Mouse (Mus musculus) adrenal gland, postnatal 36 days (tissue): Measurements from ENCODE around the gene Ssh2. TPM values are rescaled to one million over a fixed set of nuclear protein-coding genes. Genes with fewer than 3 reads are reported as not detected.

Experiments used
- DNase-seq, 2 experiments: peaks; one replicate each; pipeline ENCODE4 v3.0.0; 2021; ENCODE audit warnings: mixed read lengths in 1 of 2
- total RNA-seq, 2 experiments: library from RNA; stranded (reverse); gene quantifications; 2 replicates each; pipeline ENCODE4 v1.2.3; 2021

Gene Ssh2
- total RNA-seq, 2 experiments from 2014 or later, result 16.8 to 27.1 TPM

DNA sequence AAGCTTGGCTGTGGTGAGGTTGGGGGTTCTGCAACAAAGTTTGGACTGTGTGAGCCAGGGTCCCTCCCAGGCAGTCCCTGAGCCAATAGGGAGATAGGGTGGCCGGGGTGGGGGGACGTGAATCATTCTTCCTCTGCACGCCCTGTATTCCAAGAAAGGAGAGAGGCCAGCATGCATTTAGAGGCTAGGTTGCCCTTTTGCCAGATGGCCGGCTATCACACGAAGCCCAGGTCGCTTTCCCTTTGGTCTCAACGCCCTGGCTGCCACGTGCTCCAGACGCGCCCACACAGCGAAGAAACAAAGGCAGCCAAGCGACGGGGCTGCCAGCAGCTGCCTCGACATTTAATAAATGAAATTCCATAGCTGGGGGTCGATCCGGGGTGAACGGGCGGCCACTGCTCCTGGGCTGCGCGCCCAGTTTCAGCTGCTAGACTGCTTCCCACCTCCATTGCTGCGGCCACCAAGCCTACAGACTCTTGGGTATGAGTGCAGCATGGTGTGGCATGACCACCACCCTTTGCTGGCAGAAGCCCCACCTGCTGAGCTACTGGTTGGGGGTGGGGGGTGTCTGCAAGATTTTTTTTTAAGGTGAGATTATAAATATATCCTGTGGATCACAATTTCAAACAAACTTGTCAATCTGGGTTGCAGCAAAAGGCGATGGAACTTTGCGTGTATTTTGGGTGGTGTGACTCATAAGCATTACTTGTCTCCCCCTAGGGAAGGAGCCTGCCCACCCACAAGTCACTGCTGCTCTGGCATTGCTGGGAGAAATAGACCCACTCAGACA is 275.6 kb downstream of the Ssh2 start:
- DNase-seq, result peak; percentile 70

DNA sequence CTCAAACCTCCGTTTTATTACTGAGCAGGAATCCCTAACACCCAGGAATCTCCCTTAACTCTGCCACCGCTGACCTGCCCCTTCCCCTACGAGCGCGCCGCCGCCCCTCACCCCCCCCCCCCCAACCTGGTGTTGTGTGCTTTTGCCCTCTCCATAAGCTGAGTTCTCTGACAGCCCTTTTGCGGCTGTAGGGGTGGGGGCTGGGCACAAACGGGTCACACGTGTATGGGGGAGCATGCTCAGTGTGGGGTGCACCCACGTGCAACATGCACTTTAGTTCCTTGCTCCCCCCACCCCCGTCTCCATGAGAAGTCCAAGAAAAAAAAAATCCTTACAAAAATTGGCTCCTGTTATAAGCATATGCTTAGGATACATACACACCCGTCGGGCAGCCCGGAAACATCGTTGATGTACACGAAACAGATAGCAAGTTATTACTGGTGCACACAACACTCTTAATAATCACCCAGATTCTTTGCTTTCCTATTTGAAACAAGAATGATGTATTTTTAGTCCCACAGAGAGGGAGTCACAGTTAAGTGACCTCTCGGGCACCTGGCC is 276.3 kb downstream of the Ssh2 start:
- DNase-seq, result peak in 1 of 2 experiments; percentile 55

DNA sequence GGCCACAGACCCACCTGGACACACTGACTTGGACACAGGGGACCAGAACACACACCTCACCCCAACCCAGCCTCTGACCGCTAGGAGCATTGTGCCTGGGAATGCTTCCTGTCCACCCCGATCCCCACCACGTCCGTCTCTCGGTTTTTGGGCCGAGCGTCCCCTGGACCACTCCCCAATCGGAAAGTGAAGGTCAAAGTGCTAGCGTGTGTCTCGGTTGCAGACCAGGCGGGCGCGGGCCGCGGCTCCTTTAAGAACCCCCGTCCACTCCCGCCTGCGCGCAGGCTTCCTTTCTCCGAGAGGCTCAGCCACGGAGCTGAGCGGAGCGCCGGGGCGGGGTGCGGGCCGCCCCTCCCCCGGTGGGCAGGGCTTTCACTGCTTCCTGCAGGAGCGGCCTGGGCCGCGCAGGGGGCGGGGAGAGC is 276.8 kb downstream of the Ssh2 start:
- DNase-seq, result peak; percentile 97 to 99

DNA sequence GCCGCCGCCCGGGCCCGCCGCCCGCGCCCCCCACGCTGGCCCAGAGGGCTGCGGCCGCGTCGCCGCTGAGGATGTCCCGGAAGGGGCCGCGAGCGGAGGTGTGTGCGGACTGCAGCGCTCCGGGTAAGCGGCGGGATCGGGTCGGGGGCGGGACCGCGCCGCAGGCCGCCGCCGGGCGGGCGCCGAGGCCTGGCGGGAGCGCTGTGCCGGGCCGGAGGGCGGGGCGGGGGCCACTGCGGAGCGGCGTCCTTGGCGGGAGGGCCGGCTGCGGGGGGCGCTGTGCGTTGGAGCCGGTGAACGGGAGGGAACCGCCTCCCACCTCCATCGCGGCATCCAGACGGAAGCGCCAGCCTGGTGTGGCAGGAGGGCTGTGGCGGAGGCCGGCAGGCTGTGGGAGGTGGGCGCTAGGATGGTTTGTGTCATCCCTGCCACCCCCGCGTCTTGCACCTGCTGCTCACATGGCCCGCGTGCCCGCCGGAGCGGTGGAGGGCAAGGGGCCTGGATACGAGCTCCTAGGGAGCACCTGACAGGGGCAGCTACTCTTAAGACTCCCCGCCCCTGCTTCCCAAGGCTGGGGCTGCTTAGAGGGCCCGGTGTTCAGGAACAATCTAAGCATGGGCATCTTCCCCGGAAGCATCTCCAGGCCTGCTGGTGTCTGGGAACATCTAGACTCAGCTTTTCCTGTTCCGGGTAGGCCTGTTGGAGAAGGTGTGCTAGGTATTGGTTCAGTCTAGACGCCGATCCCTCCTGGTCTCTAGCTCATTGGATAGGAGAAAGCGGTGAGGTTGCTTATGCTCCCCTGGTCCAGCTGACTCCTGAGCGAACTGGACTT is 277.6 kb downstream of the Ssh2 start, which contains the start of gene Git1:
TSS of gene Git1 (plus strand) at position 51 of the 832 bp plus-strand sequence.
- peak; percentile 68 to 82 for DNase-seq

DNA sequence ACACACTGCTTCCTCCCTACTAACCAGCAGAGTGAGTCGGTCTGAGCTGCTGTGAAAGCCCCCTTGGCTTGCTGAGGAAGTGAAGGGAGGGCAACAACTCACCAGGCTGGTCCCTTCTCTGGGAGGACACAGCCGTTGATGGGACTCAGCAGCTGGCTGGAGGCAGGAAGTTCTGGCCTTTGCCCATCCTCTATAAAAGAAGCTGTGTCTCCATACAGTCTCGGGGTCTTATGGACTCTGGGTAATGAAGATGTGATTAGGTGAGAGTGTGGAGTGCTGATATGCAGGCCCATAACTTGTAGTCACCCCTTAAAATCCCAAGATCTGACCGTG is 278.2 kb downstream of the Ssh2 start:
- no peak for DNase-seq

DNA sequence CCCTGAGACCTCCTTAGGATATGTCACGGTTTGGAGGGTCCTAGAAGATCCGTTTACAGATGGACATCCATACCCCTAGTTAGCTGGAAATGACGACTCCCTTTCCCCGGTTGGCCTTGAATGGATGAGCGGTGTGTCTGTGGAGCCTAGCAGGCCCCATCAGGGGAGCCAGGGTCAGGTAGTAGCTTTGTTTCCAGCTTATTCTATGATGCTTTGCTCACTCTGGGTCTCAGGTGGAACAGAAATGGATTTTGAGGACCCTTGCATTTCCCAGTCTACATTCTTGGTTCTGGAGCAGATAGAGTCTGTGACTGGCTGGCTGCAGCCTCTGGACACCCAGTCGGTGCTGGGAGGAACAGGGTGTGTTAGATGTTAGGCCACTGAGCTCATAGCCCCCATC is 278.7 kb downstream of the Ssh2 start:
- no peak for DNase-seq

DNA sequence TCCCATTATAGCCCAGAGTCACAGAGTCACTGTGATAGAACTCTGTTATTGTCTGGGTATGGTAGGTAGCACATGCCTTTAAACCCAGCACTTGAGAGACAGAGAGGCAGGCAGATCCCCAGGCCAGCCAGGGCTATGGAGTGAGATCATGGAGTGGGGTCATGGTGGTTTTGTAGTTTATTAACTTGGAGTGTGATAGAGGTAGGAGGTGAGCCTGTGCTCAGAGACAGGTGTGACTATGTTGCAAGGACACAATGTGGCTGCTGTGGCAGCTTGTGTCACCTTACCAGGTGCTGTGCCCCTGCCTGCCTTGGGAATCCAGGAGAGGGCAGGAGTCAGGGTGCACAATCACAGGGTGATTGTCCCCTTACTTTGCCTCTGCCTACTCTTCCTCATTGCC is 279.4 kb downstream of the Ssh2 start:
- no peak for DNase-seq

DNA sequence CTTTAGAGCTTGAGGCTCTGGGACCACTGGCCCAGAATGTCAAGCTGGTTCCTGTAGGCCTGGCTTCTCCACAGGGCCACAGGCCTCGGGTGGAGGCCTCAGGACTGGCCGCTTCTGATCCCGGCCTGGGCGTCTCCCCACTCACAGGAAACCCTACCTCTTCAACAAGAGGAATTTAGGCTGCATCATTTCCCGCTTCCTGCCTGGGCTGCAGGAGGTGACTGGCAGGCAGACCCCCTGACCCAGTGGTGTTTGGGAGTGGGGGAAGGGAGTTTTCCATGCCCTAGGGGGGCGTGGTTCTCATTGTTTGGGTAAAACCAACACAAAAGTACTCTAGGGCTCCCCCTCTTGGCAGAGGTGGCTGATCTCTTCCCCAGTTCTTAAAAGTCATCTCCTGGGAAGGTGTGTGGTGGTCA is 281.3 kb downstream of the Ssh2 start:
- peak; percentile 67 to 82 for DNase-seq

DNA sequence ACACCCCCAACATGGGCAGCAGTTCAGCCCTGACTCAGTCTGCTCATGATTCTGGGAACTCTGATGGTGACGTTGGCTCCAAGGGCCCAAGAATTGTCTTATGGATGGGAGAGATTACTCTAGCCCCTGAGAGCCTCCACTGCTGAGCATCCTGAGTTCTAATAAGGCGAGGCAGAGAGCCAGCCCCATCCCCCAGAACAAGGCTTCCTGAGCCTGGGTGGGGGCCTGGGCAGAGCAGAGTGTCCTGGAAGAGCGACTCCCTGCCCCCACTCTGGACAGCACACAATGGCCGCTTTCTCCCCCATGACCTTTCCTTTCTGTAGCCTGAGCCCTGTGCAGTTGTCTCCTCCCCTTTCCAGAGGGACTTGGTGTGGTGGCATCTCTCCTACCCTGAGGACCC is 281.8 kb downstream of the Ssh2 start:
- DNase-seq, result no peak

DNA sequence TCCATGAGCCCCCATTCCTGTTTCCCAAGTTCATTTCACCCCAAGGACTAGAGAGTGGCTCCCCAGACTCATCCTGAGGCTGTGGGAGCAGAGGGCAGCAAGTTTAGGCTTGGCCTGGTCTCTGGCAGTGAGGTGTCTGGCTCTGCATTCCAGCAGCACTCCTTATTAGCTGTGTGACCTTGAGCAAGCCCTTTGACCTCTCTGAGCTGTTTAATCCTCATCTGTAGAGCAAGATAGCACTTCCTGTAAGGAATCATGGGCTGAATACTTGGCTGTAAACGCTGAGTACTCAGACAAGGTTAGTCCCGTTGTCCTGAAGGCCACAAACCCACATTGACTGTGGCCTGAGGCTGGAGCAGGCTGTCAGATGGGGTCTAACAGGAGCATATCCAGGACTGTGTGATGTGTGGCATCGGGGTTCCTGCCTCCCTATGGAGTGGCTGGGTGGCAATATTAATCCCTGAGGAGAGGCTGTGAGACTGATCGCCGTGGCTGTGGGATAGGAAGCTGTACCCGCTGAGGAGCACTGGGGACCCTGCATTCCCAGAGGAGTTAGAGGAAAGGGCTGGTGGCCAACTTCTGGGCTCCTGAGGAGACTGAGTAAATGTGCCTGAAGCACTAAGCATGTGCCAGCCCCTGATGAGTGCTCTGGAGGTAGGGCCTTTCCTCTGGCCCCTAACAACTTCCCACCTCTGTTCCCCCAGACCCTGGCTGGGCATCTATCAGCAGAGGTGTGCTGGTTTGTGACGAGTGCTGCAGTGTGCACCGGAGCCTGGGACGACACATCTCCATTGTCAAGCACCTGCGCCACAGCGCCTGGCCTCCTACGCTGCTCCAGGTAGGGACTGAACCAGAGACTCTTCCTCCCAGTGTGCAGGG is 282.4 kb downstream of the Ssh2 start:
- no peak for DNase-seq

DNA sequence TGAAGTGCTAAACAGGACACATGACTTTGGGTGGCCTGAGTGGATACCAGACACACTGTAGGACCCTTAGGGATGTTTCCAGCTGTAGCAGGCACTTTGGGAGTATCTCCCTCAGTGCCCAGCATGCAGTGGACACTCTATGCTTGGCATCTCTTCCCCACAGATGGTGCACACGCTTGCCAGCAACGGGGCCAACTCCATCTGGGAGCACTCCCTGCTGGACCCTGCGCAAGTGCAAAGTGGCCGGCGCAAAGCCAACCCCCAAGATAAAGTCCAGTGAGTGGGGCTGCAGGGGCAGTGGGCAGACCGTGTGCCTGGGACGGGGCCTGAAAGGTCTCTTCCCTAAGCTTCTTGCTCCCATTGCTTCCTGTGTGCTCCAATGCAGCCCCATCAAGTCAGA is 283.3 kb downstream of the Ssh2 start:
- DNase-seq, result no peak

DNA sequence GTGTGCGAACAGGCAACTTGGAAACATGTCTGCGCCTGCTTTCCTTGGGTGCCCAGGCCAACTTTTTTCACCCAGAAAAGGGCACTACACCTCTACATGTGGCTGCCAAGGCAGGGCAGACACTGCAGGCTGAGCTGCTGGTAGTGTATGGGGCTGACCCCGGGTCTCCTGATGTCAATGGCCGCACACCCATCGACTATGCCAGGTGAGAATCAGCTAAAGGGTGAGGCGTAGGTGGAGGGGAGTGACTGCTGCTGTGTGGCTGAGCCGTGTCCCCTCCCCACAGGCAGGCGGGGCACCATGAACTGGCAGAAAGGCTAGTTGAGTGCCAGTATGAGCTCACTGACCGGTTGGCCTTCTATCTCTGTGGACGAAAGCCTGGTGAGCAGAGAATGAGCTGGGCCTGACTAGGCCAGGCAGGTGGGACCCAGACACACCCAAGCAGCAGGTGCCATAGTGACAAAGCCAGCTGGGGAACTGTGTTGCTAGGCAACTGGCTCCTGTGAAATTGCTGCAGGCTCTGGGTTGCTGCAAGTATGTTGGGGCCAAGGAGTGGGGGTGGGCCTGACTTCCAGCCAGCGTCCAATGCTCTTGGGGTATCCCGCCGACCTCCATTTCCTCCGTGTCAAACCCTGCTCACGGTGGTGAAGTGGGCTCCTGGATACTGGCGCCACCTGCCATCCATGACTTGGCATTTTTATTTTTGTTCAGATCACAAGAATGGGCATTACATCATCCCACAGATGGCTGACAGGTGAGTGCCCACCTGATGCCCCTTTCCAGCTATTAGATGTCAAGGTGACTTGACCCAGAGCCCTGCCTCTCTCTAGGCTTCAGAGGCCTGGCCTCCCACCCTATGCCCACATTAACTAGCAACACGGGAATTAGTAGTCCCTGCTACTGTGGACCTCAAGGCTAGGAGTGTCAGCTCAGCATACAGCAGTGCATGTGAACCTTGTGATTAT is 284.6 kb downstream of the Ssh2 start:
- DNase-seq, result no peak

DNA sequence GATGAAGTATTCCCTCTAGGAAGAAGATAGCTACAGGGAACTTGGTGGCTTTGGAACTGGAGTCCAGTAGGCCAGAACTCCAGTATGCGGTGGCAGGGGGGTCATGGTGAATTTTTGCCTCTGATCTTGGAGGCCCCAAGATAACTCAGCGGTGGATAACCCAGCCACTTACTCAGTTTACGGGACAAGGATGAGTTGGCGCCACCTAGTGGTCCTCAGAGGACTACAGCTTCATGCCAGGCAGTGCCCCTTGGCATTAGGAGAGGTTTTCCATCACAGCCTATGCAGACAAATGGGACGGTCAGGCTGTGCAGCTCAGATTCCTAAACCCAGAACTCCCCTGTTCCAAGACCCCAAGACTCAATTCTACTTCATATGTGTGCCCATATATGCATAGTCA is 285.3 kb downstream of the Ssh2 start:
- DNase-seq, result peak; percentile 81 to 82

DNA sequence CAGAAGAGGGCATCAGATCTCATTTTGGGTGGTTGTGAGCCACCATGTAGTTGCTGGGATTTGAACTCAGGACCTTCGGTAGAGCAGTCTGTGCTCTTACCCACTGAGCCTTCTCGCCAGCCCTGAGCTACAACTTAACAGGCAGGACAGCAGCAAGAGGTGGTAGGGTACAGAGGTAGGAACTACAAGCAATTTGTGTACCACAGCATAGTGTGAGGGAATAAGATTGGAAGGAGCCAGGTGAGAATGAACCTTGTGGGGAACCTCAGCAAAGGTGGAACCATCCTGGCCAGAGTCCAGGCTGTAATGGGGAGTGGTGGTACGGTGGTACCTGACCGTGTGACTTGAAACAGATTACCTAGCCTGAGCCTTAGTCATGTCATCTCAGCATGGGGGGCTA is 285.9 kb downstream of the Ssh2 start:
- no peak for DNase-seq

DNA sequence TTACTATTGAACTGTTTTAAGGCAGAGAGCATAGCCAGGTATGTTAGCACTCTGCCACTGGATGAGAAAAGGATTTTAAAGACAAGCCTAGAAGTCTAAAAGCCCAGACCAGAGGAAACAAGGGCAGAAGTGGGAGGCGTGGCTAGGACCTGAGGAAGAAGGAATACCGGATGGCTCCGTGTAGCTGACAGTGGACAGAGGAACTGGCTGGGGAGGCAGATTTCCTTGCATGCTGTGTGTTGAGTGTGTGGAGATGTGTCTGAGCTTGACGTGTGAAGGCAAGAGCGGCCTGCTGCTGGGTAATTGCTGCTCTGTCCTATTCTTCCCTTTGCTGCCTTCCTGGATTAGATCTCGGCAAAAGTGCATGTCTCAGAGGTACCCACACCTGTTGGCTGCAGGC is 286.4 kb downstream of the Ssh2 start:
- no peak for DNase-seq

DNA sequence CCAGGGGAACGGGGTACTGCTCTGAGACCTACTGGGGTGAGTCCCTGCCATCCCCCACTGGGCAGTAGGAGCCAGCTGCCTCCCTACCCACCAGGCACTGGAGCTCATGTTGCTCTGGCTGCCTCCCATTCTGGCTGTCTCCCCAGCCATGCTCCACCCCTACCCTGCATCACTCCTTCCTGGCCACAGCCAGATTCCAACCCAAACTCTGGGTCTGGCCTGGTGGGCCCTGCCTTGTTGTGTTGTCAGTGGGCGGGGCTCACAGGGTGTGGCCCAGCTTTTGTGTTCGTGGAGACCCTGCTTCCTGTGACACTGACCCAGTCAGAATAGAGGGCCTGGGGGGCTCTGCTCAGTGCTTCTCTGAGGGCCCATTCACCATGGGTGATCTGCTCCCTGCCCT is 287.4 kb downstream of the Ssh2 start:
- no peak for DNase-seq

DNA sequence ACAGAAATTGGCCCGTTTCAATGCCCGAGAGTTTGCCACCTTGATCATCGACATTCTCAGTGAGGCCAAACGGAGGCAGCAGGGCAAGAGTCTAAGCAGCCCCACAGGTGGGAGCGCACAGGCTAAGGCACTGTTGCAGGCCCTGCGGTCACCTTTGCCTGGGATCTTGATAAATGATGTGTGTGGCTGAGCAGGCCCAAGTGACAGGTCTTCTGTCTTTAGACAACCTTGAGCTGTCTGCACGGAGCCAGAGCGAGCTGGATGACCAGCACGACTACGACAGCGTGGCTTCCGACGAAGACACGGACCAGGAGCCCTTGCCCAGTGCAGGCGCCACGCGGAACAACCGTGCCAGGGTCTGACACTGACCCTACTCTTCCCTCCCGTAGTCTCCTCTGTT is 288.3 kb downstream of the Ssh2 start:
- no peak for DNase-seq

DNA sequence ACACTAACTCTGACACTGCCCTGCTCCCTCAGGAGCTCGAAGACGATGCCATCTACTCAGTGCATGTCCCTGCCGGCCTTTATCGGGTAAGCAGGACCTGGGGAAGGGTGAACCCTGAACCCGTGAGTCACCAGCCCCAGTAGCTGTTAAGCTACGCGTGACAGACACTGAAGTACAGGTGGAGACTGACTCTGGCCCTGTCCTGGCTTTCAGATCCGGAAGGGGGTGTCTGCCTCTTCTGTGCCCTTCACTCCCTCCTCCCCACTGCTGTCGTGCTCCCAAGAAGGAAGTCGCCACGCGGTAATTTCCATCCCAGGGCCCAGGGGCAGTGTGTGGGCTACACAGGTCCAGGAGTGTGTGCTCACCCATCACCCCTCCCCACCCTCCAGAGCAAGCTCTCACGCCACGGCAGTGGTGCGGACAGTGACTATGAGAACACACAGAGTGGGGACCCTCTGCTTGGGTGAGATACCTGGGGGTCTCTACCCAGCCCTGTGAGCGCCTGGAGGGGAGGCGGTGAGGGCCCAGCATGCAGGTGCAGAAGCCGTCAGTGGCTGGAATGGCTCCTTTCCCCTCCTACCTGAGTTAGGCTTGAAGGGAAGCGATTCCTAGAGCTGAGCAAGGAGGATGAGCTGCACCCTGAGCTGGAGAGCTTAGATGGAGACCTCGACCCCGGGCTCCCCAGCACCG is 289.3 kb downstream of the Ssh2 start:
- no peak for DNase-seq

DNA sequence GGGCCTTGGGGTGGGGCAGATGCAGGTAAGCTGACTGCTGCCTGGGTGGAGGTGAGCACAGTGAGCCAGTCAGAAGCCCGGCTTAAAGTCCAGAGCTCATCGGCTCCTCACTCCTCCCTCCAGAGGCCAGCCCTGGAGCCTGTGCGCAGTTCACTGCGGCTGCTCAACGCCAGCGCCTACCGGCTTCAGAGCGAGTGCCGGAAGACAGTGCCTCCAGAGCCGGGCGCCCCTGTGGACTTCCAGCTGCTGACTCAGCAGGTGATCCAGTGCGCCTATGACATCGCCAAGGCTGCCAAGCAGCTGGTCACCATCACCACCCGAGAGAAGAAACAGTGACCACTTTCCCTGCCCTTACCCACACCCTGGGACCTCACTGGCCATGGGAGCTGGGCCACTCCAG is 290.2 kb downstream of the Ssh2 start:
- DNase-seq, result no peak

DNA sequence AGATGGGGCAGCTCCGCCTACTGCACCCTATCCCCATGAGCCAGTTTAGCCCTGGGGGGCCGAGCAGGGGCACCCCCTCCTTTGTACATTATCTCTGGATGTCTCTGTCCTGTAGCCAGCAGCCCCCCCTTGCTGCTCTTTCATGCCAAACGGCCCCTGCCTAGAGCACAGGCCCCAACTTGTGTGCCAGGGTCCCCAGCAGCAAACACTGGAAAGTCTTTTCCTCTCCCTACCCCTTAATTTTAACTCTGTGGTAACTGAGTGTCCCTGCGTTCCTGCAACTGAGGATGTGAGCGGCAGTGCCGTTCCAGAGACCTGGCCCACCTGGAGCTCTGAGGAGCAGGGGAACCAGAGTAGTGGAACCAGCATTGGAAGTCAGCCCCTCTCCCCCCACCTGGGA is 290.9 kb downstream of the Ssh2 start:
- no peak for DNase-seq
